Mouse (Mus musculus): ENCODE measurements around the gene Capn1. TPM values are rescaled to one million over a fixed set of nuclear protein-coding genes. Genes with fewer than 3 reads are reported as not detected.

Gene Capn1
- polyA plus RNA-seq, 1 experiment = not detected

GRCm38 (mm10) chr19:6042293-6042692 lies 26.6 kb upstream of the Capn1 start:
- 81% methylated on average over 9 of the region's 9 CpGs for WGBS
- TF ChIP-seq CTCF (IDR thresholded peaks at IDR 0.05; ENCODE audit: insufficient read depth, low read depth, low read length) (no peak), POLR2A (IDR thresholded peaks at IDR 0.05; ENCODE audit: insufficient read depth, low read depth, low read length) (no peak)
- no peak overlapping the region for H3K27ac ChIP-seq (ENCODE audit: insufficient read depth, low read depth, low read length)
- no peaks in the 10 kb centered on the region; the same call in 1 of the 2 replicates for H3K4me1 ChIP-seq (ENCODE audit: control insufficient read depth, insufficient read depth, low read length)
- no peak overlapping the region for H3K4me3 ChIP-seq (ENCODE audit: insufficient read depth, low read depth, low read length)

DNA sequence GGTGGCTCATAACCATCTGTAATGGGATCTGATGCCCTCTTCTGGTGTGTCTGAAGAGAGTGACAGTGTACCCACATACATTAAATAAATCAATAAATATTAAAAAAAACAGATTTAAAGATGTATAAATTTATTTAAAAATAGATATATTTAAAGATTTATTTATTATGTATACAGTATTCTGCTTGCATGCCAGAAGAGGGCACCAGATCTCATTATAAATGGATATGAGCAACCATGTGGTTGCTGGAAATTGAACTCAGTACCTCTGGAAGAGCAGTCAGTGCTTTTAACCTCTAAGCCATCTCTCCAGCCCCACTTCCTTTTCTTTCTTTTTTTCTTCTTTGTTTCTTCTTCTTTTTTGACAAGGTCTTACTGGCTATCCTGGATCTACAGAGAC lies 24.3 kb upstream of the Capn1 start:
- H3K27ac ChIP-seq (ENCODE audit: insufficient read depth, low read depth, low read length) = no peak overlapping the region
- H3K4me3 ChIP-seq (ENCODE audit: insufficient read depth, low read depth, low read length) = no peak overlapping the region
- TF ChIP-seq POLR2A (IDR thresholded peaks at IDR 0.05; ENCODE audit: insufficient read depth, low read depth, low read length) (no peak), CTCF (IDR thresholded peaks at IDR 0.05; ENCODE audit: insufficient read depth, low read depth, low read length) (no peak)
- no peaks in the 10 kb centered on the region; the same call in 1 of the 2 replicates for H3K4me1 ChIP-seq (ENCODE audit: control insufficient read depth, insufficient read depth, low read length)

DNA sequence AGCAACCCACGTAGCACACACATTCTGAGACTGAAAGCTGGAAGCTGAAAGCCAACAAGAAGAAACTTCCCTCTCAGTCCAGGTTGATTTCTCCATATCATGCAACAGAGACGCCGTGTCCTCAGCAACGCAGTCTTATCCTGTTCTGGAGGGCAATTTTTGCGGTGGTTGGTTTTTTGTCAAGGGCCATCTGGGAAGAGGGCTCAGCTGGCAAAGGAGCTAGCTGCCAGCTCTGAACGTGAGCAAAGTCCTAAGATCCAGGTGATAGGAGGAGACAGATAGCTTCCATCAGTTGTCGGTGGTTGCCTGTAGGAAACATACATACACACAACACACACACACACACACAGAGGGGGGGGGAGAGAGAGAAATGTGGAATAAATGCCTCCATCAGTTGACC lies 22.6 kb upstream of the Capn1 start:
- WGBS = 80% methylated on average over 7 of the region's 7 CpGs
- TF ChIP-seq CTCF (IDR thresholded peaks at IDR 0.05; ENCODE audit: insufficient read depth, low read depth, low read length) (no peak), POLR2A (IDR thresholded peaks at IDR 0.05; ENCODE audit: insufficient read depth, low read depth, low read length) (no peak)
- no peaks in the 10 kb centered on the region for H3K4me1 ChIP-seq (ENCODE audit: control insufficient read depth, insufficient read depth, low read length)
- H3K4me3 ChIP-seq (ENCODE audit: insufficient read depth, low read depth, low read length) = no peak overlapping the region
- no peak overlapping the region for H3K27ac ChIP-seq (ENCODE audit: insufficient read depth, low read depth, low read length)

- TF ChIP-seq CTCF (IDR thresholded peaks at IDR 0.05; ENCODE audit: insufficient read depth, low read depth, low read length) (no peak), POLR2A (IDR thresholded peaks at IDR 0.05; ENCODE audit: insufficient read depth, low read depth, low read length) (no peak)
- Histone ChIP-seq H3K27ac (ENCODE audit: insufficient read depth, low read depth, low read length) (no peak overlapping the region), H3K4me1 (ENCODE audit: control insufficient read depth, insufficient read depth, low read length) (no peaks in the 10 kb centered on the region), H3K4me3 (ENCODE audit: insufficient read depth, low read depth, low read length) (no peak overlapping the region)
Observed at GRCm38 (mm10) chr19:6037695-6038094, 22.0 kb upstream of the Capn1 start.

- Histone ChIP-seq H3K4me3 (ENCODE audit: insufficient read depth, low read depth, low read length) (no peak overlapping the region), H3K4me1 (ENCODE audit: control insufficient read depth, insufficient read depth, low read length) (no peaks in the 10 kb centered on the region), H3K27ac (ENCODE audit: insufficient read depth, low read depth, low read length) (no peak overlapping the region)
- WGBS = 77% methylated on average over 9 of the region's 9 CpGs
- TF ChIP-seq CTCF (IDR thresholded peaks at IDR 0.05; ENCODE audit: insufficient read depth, low read depth, low read length) = no peak
- TF ChIP-seq POLR2A (IDR thresholded peaks at IDR 0.05; ENCODE audit: insufficient read depth, low read depth, low read length) = no peak
Observed at GRCm38 (mm10) chr19:6035966-6036585, 20.4 kb upstream of the Capn1 start.

DNA sequence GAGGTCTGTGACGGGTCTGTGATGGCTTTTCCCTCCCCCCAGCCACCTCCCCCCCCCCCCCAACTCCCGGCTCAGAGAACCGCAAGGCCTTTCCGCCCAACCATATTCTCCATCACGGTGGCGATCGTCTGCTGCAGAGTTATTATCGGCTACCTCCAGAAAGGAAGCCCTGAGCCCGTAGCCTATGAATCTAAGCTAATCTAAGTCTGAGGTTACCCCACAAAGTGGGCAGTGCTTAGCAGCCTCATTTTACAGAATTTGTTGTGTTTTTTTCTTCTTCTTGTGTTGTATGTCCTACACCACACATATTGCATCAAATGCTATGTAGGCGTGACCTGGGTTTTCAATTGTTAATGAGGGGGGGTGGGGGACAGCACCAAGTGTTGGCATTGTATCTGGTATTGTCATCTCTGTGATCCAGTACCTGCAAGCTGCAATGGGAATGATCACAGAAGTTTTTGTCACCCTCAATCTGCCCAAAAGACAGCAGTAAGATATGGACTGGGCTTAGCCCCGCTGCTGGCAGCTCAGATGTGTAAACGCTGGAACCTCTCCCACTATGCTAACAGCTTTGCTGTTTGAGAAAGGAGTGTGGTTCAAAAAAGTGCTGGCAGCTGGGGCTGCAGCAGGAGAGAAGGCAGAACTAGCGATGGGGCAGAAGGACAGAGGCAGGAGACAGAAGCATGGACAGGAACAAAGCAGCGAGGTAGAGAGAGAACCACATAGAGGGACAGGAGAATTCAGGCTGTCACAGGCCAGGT lies 15.0 kb upstream of the Capn1 start:
- H3K4me1 ChIP-seq (ENCODE audit: control insufficient read depth, insufficient read depth, low read length) = no peaks in the 10 kb centered on the region
- TF ChIP-seq POLR2A (IDR thresholded peaks at IDR 0.05; ENCODE audit: insufficient read depth, low read depth, low read length) (no peak), CTCF (IDR thresholded peaks at IDR 0.05; ENCODE audit: insufficient read depth, low read depth, low read length) (no peak)

DNA sequence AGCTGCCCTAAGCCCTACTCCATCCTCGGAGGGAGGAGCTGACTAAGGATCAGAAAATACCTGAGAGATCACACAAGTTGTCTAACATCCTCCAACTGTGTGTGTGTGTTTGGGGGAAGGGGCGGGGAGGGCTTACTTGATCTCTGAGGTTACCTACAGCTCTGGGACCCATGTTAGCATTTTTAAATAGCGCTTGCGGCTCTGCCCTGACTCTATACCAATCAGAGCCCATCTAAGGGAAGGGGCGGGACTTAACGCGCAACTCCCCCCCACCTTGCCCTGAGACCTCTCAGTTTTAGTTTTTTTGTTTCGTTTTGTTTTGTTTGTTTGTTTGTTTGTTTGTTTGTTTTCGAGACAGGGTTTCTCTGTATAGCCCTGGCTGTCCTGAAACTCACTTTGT lies 13.7 kb upstream of the Capn1 start:
- TF ChIP-seq CTCF (IDR thresholded peaks at IDR 0.05; ENCODE audit: insufficient read depth, low read depth, low read length) (no peak), POLR2A (IDR thresholded peaks at IDR 0.05; ENCODE audit: insufficient read depth, low read depth, low read length) (no peak)
- H3K27ac ChIP-seq (ENCODE audit: insufficient read depth, low read depth, low read length) = no peak overlapping the region
- H3K4me3 ChIP-seq (ENCODE audit: insufficient read depth, low read depth, low read length) = no peak overlapping the region
- WGBS = 82% methylated on average over 9 of the region's 9 CpGs
- H3K4me1 ChIP-seq (ENCODE audit: control insufficient read depth, insufficient read depth, low read length) = no peaks in the 10 kb centered on the region

More for the DNA sequence above, 15.0 kb upstream of the Capn1 start:
- WGBS = 71% methylated on average over 14 of the region's 14 CpGs
- no peak overlapping the region for H3K27ac ChIP-seq (ENCODE audit: insufficient read depth, low read depth, low read length)
- H3K4me3 ChIP-seq (ENCODE audit: insufficient read depth, low read depth, low read length) = no peak overlapping the region

DNA sequence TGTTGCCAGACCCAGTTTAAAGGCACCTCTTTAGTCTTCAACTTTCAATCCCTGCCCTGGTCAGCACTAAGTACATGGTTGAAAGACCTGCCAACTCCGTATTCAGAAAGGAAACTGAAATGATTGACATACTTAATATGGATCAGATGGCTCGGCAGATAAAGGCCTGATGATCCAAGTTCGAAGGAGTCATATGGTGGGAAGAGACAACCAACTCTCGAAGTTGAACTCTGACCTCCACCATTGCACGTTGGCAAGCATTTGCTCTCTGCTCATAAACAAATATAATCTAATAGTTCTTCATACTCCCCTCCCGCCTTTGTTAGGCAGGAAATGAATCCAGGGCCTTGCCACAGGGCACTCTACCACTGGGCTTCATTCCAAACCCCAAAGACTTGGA lies 13.3 kb upstream of the Capn1 start:
- WGBS = 85% methylated on average over 6 of the region's 6 CpGs
- TF ChIP-seq CTCF (IDR thresholded peaks at IDR 0.05; ENCODE audit: insufficient read depth, low read depth, low read length) (no peak), POLR2A (IDR thresholded peaks at IDR 0.05; ENCODE audit: insufficient read depth, low read depth, low read length) (no peak)
- Histone ChIP-seq H3K4me1 (ENCODE audit: control insufficient read depth, insufficient read depth, low read length) (no peaks in the 10 kb centered on the region), H3K4me3 (ENCODE audit: insufficient read depth, low read depth, low read length) (no peak overlapping the region), H3K27ac (ENCODE audit: insufficient read depth, low read depth, low read length) (no peak overlapping the region)

DNA sequence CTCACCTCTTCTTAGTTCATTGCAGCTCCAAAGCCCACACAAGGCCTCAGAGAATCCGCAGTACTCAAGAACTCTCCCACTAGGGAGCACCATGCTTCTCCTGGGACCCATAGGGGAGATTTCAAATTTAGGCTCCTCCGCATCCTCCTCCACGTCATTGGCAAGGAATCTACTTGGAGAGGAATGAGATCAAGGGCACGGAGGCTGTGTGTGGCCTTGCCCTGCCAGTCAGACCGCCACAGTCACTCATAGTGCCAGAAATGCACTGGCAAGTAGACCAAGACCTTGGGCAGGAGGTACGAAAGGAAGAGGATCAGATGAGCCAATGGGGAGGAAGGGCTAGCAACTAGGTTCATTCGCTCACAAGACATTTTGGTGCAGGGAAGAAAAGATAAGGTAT lies 8.2 kb upstream of the Capn1 start:
- WGBS = 81% methylated on average over 7 of the region's 7 CpGs
- TF ChIP-seq POLR2A (IDR thresholded peaks at IDR 0.05; ENCODE audit: insufficient read depth, low read depth, low read length) = no peak
- TF ChIP-seq CTCF (IDR thresholded peaks at IDR 0.05; ENCODE audit: insufficient read depth, low read depth, low read length) = no peak
- Histone ChIP-seq H3K27ac (ENCODE audit: insufficient read depth, low read depth, low read length) (no peak overlapping the region), H3K4me3 (ENCODE audit: insufficient read depth, low read depth, low read length) (no peak overlapping the region), H3K4me1 (ENCODE audit: control insufficient read depth, insufficient read depth, low read length) (no peaks in the 10 kb centered on the region)
